Mouse (Mus musculus): ENCODE results near the gene Adamts18.

GRCm38 (mm10) chr8:113687889-113688542, 160.5 kb downstream of the Adamts18 start:
- TF ChIP-seq POLR2A (IDR thresholded peaks at IDR 0.05; ENCODE audit: low read depth, low read length) (no peak), CTCF (IDR thresholded peaks at IDR 0.05; ENCODE audit: extremely low read depth, insufficient read length, insufficient replicate concordance, low read depth, low read length) (no peak)
